Mouse (Mus musculus): Measurements from ENCODE around the gene Usp13. TPM values are rescaled to one million over a fixed set of nuclear protein-coding genes. Genes with fewer than 3 reads are reported as not detected.

Gene Usp13
- polyA plus RNA-seq (2015; fragmentation: Illumina TruSeq; extraction: RNeasy Lipid Tissue Mini Kit (QIAGEN cat#74804); ENCODE audit: insufficient read depth, low replicate concordance), result 0.14 TPM

DNA sequence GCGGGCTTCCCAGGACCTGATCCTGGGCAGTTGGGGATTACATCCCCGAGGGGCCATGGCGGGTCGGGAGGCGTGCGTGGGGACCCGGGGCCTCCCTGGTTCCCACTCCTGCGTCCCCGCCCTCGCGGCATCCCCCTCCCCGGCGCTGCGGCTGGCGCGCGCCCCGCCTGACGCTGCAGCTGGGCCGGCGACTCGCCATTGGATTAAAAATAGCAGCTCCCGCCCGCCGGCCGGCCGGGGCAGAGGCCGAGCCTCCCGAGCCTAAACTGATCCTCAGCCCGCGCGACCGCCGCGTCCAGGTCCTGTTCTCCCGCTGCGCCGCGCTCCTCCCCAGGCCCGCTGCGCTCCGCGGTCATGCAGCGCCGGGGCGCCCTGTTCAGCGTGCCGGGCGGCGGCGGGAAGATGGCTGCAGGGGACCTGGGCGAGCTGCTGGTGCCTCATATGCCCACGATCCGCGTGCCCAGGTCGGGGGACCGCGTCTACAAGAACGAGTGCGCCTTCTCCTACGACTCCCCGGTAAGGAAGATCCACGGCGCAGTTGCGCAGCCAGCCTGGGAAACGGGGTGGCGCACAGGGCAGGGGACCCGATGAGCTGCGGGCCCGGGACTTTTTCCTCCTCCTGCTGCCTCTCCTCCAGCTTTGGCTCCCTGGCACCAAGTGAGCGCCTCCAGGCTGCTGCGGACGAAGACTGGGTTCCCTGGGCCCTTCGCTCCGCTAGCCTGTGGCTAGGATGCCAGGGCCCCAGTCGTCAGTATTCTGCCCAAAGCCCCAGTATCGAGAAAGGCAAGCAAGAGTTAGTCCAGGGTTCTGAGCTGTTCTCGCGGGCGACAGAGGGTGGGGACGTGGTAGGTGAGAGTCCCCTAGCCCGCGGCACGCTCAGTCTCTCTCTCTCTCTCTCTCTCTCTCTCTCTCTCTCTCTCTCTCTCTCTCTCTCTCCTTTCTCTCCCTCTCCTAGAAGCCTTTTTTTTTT, at the start of gene Usp13:
Gene Usp13, plus strand, starts transcription at position 190 of the 970 bp plus-strand sequence.

Other genes starting within 250 kb of the Usp13 start
- 16.8 TPM for gene Gnb4, start 201.0 kb upstream of the Usp13 start, polyA plus RNA-seq (2015; fragmentation: Illumina TruSeq; extraction: RNeasy Lipid Tissue Mini Kit (QIAGEN cat#74804); ENCODE audit: insufficient read depth, low replicate concordance)
- gene Actl6a, start 111.2 kb upstream of the Usp13 start, polyA plus RNA-seq (2015; fragmentation: Illumina TruSeq; extraction: RNeasy Lipid Tissue Mini Kit (QIAGEN cat#74804); ENCODE audit: insufficient read depth, low replicate concordance), result 62.2 TPM
- gene Ndufb5, start 80.6 kb upstream of the Usp13 start, polyA plus RNA-seq (2015; fragmentation: Illumina TruSeq; extraction: RNeasy Lipid Tissue Mini Kit (QIAGEN cat#74804); ENCODE audit: insufficient read depth, low replicate concordance), result 170 TPM
- 28.5 TPM for gene Mrpl47, start 79.9 kb upstream of the Usp13 start, polyA plus RNA-seq (2015; fragmentation: Illumina TruSeq; extraction: RNeasy Lipid Tissue Mini Kit (QIAGEN cat#74804); ENCODE audit: insufficient read depth, low replicate concordance)

Measured in spleen, adult 10 weeks (tissue).